Mouse (Mus musculus) testis, postnatal 14 days (tissue): ENCODE measurements around the gene Cyb5b.
"Not testable (repeated sequence)": the region's sequence is repeated elsewhere in the genome, so short reads cannot be mapped to it uniquely, and the experiment has no call there.

Experiments used
- DNase-seq: peaks from one replicate; pipeline ENCODE4 v3.0.0; 2021; ENCODE audit warnings: low spot score

Gene Cyb5b

DNA sequence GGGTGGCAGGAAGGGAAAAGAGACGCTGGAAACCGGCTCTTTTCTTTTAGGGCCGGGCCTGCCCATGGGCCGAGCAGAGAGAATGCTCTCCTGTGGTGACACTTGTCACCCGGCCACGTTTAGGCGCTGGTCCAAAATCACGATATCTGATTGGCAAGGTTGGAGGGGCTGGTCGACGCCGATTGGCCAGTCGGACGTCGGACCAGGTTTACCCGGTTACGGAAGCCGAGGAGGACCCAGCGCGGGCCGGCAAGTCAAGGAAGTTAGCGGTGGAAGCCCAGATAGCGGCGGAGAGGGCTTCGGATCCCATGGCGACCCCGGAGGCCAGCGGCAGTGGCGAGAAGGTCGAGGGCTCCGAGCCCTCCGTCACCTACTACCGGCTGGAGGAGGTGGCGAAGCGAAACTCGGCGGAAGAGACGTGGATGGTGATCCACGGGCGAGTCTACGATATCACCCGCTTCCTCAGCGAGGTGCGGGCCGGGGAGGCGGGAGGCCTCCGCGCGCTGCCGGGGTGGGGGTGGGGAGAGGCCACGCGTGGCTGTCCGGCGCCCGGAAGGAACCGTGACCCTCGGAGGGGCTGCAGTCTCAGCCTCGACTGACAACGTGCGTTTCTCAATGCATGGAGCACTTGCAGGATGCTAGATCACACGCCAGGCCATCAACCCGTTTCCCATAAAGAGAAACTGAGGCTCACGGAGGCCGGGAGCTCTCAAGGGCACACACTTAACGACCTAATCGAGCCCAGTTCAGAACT is at the start of gene Cyb5b:
TSS of gene Cyb5b (plus strand) at position 237 of the 754 bp plus-strand sequence.
- peak; percentile 96 for DNase-seq

DNA sequence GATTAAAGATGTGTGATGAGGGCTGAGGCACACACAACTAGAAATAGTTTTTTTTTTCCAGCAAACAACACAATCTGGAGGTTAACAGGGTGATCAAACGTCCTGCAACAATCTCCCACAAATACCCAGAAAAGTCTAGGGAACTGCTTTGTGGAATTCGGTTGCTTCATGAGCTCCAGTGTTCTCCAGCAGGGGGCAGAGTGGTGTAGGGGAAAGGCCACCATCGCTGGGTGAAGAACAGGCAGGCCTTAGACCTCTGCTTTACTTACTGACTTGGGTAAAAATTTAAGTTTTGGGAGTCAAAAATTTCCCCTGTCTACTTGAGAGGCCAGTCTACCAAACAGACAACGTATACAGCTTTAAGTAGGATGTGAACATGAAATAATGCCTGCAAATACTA is 45.9 kb upstream of the Cyb5b start:
- DNase-seq, result peak; percentile 49

DNA sequence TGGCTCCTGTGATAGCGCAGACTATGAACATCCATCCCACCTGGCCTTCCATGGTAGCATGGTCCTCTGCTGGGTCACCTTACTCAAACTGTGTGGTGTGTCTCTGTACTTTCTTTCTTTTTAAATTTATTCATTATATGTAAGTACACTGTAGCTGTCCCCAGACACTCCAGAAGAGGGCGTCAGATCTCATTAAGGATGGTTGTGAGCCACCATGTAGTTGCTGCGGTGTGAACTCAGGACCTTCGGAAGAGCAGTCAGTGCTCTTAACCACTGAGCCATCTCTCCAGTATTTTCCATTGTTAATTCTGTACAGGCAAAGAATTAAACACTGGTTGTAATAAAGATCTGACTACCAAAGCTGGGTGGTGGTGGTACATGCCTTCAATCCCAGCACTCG is 42.4 kb upstream of the Cyb5b start:
- not testable (repeated sequence) for DNase-seq

DNA sequence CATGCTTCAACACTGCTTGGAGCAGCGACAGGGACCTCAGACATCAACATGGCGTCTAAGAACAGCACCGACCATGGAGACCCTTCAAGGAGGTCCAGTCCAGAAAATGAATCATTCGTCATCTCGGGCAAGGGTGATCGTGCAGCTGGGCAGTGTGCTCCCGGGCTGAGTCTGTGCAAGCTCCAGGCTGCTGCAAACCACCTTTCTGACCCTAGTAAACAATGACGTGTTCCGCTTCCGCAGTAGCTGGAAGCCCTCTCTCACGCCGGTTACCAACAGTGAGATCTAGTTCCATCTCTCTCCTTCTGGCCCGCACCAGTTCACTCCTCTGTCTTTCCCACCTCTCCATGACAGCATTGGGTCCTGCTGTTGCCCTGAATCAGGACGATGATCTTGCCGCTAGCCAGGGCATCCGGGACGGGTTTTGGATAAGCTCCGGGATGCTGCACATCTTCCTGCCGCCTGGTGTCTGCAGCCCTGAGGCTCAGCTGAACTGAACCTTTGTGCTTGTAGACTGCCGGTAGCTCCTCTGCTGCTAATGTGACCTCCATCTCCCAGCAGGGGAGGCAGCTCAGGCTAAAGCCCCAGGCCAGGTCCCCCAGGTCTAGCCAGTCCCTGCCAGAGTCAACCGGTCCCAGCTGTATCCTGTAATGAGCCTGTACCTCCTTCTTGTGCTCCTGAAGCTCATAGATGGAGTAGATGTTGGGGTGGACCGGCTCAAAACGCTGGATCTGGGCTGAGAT is 41.3 kb upstream of the Cyb5b start:
- no peak for DNase-seq

DNA sequence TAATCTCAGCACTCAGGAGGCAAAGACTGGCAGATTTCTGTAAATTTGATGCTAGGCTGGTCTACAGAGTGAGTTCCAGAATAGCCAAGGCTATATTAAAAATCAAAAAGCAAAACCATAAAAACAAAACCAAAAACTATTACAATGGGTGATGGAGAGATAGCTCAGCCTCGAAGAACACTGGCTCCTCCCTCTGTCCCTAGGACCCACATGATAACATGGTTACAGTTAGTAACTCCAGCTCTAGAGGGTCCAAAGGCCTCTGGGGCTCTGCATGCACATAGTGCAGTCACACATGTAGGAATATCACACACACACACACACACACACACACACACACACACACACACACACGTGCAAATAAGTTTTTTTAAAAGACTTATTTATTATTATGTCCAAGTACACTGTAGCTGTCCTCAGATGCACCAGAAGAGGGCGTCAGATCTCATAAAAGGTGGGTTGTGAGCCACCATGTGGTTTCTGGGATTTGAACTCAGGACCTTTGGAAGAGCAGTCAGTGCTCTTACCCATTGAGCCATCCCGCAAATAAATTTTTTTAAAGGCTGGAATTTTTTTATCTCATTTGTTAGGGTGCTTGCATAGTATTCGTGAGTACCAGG is 40.5 kb upstream of the Cyb5b start:
- no peak for DNase-seq

DNA sequence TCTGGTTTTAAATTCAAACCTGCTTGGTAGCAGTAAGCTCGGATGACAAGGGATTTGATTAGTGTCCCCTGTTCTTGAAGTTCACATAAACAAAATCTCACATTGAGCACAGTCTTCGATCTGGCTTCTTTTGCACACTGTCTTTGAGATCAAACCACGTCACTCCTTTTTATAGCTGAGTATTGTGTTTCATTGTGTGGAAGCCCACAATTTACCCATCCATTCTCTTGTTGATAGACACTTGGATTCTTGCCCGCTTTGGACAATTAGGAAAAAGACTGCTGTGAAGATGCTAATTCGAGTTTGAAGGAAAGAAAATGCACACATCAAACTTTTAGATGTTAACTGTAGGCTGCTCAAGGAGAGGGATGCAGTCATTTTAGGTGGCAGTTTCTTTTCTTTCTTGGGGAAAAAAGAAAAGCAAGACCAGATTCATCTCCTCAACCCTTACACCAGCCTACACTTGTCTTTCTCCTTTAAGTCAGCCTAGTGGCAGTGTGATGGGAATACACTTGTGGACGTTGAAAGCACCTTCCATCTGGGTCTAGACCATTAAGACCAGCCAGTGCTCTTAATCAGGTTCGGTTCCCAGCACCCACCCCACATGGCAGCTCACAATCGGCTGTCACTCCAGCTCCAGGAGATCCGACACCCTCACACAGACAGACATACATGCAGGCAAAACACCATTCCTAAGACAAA is 39.7 kb upstream of the Cyb5b start:
- DNase-seq, result no peak

DNA sequence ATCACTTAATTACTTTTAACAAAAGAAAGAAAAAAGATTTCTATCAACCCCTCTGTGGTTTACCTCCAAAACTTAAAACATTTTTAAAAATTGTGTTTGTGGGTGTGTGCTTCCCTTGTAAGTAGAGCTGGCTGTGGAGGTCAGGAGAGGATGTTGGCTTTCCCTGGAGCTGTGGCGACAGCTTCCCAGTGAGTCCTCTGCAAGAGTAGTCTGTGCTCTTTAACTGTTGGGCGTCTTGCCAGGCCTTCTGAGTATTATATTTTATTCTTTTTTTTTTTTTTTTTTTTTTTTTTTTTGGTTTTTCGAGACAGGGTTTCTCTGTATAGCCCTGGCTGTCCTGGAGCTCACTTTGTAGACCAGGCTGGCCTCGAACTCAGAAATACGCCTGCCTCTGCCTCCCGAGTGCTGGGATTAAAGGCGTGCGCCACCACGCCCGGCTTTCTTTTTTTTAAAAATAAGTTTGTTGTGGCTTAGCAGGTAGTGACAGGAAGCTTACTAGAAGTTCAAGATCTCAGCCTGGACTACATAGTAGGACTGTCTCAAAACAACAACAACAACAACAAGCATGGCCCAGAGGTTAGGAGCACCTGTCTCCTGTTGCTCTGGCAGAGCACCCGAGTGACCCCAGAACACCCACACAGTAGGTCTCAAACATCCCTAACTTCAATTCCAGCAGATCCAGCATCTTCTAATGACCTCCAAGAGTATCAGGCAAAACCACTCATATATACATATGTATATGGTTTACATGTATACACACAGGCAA is 38.9 kb upstream of the Cyb5b start:
- no peak for DNase-seq

DNA sequence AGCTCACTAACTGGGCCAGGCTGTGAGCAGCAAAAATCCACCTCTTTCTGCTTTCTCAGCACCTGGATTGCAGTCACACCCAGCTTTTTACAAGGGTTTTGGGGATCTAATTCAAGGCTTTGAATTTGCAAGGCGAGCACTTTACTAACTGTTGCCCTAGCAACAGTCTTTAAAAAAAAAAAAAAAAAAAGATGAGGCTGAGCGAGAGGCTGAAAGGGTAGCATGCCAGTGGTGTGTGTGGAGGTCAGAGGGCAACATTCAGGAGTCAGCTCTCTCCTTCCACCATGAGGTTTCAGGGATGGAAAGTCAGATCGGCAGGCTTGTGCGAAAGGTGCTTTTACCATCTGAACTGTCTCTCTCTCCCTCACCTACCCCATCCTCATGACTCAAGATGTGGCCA is 37.2 kb upstream of the Cyb5b start:
- no peak for DNase-seq

DNA sequence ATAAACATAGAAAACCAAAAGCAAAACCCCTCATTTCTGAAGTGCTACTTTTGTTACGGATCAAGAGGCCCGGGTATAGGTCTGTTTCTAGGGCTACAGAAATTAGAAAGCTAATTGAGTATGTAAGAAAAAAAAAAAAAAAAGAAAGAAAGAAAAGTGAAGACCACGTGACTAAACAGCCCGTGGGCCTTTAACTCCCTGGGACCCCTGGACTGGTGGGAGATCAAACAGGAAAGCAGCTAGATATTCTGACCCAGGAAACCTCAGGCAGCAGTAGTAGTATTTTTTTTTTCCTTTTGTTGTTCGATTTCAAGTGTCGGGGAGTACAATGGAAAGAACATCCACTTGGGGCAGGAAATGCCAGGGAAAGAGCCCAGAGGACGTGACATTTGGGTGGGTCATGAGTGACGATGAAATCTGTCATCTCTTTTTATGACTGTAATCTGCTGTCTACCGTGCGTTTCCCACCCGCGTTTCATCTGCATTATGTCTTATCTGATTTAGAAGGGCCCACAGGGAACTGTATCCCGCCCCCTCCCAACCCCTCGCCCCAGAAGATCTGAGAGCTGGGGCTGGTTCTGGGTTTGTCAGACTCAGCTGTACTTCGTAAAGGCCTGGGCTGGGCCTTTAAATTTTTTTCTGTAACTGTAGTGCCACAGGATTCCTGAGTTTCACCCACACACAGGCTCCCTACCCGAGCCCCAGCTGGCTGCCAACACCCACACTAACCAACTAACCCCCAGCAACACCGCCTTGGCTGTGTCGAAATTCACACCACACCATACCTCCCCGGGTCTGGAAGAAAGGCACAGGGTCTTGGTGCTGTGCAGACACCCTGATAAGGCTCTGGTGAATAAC is 36.1 kb upstream of the Cyb5b start:
- no peak for DNase-seq

DNA sequence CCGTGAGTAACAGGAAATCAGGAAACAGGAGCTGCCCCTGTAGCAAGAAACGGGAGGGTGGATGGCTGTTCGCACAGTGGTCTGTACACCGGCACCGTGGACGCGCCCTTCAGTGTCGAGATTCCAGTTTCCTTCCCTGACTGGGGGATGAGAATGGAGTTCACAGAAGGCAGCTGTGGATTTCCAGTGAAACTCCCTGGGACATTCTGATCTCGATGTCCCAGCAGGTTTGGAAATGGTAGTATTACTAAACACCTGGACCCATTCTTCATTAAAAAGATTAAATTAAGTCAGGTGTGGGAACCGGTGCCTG is 35.5 kb upstream of the Cyb5b start:
- DNase-seq, result no peak

DNA sequence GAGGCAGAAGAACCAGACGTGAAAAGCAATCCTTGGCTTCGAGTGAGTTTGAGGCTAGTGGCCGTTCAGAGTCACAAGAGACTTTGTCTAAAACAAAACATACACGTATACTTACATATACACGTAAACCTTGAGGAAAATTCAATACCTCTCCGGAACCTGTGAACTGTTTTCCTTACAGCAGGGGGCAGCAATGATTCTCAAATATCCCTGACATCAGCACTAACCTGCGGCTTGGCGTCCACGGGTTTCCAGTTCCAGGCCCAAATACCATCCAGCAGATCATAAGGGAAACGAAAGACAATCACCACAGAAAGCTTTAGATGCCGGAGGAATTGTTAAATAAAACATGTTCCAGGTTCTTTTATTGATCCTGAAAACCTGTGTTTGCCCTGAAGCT is 34.4 kb upstream of the Cyb5b start:
- DNase-seq, result peak; percentile 70

DNA sequence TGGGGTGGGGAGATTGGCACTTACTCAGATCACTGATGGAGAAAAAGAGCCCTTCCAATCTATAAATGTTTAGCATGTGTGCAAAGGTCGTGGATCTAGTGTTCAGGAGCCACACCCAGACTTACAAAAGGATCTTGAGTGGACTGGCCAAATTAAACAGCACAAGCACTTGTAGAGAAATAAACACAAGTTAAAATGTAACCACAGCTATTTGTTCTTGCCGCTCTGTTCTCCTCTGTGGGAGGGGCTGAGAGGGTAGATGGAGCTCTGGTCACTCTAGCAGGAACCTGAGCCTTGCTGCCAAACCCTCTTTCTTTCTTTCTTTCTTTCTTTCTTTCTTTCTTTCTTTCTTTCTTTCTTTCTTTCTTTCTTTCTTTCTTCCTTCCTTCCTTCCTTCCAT is 33.4 kb upstream of the Cyb5b start:
- DNase-seq, result peak; percentile 46

DNA sequence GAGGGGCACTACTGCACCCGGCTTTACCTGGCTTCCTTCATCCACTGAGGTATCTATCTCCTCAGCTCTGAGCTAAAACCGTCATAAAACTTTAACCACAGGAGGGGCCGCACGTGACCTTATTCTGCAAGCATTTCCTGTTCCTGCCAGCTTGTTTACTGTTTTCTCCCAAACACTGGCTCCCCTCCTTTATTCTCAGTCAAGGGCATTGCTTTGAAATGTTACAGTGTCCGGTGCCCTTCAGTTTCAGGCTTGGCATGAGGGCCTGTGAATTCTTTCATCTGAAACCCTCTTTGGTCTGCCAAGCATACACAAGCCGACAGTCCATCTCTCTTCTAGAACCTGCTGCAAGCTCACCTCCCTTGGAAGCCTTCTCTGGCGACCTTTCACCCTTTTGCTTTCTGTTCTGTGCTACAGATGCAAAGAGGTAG is 31.6 kb upstream of the Cyb5b start:
- DNase-seq, result no peak

DNA sequence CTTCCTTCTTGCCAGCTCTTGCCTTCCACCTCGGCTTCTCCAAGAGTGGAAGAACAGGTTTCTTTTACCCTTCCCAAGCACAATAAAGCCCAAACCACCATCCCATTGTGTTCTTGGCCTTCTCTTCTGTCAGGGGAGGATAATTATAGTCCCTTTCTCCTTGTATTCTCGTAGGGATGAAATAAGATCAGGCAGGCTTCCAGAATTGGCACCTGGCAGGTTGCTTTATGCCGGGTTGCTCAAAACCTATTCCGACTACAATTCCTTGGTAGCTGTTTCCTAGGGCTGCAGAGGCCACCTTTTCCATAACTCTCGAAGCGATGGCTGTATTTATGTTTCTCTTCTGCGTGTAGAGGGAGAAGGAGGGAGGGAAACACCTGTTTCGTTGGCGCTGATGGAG is 31.0 kb upstream of the Cyb5b start:
- DNase-seq, result no peak

DNA sequence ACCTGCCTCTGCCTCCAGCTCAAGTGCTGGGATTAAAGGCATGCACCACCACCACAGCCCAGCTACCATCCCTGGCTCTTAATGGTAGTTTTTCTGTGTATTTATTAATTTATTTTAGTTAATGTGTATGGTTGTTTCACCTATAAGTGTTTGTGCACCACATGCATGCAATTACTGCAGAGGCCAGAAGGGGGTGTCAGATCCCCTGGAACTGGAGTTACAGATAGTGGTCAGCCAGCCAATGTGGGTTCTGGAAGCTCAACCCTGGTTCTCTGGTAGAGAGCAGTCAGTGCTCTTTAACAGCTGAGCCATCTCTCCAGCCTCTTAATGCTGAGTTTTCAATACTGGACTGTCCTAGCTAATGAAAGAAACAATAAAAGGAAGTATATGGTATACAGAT is 29.6 kb upstream of the Cyb5b start:
- DNase-seq, result no peak

DNA sequence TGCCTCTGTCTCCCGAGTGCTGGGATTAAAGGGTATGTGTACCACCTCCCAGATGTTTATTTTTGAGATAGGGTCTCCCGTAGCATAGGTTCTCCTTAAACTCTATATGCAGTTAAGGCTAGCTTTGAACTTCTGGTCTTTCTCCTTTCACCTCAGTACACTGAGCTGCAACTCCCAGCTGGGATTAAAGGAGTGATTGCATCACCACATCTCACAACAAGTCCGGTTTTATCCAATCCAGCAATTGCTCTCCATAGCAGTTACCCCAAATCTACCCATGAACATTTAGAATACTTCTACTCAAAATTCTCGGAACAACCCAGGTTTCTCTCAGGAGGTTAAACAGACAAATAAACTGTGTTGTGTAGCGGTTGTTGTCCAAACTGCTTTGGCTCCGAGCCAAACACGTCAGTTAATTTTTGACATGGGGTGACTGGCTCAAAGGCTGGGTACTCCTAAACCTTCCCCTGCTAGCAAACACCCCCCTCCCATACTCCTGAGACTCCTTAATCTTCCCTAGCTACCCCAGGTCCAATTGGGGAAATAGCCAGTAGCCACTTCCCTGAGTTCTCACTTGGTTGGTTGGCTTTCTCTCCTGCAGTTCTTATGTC is 28.7 kb upstream of the Cyb5b start:
- DNase-seq, result no peak

DNA sequence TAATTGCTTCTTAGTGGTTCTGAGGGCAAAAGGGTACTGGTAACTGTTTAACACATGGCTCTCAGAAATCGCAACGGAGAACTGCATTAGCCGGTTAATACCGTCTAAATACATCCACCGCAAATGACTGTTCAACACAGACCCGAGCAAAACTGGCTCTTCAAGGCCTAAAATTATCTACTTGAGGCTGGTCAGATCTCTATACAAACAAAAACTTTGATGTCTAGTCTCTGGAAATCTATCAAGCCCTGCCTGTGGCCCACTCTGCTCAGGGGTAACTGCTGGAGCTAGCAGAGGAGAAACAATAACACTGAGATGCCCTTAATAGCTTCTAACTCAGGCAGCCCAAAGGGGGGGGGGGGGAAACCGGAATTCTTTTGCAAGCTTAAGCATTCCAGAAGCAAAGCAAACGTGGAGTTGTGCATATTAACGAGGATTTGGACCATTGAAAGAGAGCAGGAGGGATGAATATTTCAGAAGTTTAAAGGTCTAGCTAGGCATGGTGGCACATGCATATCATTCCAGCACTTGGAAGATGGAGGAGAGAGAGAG is 27.3 kb upstream of the Cyb5b start:
- no peak for DNase-seq

DNA sequence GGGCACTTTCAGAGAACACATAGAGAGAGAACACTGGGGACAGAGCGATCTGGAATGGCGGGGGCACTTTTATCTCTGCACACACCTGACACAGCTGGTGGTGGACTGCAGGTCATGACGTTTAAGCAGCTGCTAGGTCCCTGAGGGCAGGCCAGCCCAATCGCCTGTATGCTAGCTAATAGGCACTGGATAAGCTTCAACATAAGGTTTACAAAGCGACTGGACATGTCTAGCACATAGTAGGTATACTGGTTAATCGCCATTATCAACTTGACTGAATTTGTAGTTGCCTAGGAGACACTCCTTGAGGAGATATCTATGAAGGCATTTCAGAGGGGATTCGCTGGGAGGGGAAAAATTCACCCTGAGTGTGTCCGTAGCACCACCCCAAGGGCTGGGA is 26.1 kb upstream of the Cyb5b start:
- DNase-seq, result no peak

DNA sequence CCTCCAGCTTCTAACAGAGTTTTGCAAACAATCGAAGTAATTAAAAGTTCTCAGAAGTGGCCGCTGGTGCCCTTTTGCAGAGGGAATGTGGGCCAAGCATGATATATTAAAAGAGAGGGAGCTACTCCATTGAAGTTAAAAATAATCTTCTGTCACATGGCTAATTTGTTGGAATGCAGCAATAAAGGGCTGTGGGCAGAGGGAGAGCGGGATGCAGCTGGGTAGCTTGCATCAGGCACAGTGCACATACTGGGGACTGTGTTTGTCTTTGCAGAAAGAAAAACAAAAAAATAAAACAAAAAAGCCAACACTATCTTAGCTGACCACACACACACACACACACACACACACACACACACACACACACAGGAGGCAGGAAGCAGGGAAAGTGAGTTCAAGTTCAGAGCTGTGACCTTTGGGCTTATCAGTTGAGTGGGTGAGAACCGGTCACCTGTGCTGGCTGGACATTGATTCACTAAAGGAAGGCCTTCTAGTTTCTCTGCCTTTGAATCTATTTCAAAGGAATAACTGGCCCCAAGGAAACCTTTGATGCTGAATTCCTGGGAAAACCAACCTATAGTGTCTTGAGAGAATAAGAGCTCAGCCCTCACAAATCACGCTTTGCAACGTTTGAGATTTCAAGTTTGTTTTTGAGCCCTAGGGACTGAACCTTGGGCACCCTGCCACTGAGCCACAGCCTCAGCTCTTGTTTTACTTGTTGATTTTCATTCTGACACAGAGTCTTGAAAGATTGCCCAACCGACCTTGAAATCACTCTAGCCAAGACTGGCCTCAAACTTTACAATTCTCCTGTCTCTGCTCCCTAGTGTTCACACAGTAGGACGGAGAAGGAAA is 21.0 kb upstream of the Cyb5b start:
- DNase-seq, result peak; percentile 51
